Mouse (Mus musculus) c-Kit-positive CD71-negative TER-119-negative erythroid progenitor cells, embryonic 14.5 days (primary cell): ENCODE results near the gene Gsdma3.
"Not testable (repeated sequence)": the region's sequence is repeated elsewhere in the genome, so short reads cannot be mapped to it uniquely, and the experiment has no call there.

Source experiments
- DNase-seq: peaks from one replicate; pipeline ENCODE4 v3.0.0-alpha.2; 2013; ENCODE audit warnings: low read depth

Gene Gsdma3

GRCm38 (mm10) chr11:98595955-98596354 is 30.2 kb upstream of the Gsdma3 start:
- no peak for DNase-seq

- DNase-seq, result peak; percentile 78
Observed at GRCm38 (mm10) chr11:98597363-98597762, 28.8 kb upstream of the Gsdma3 start.

GRCm38 (mm10) chr11:98597991-98598390 is 28.2 kb upstream of the Gsdma3 start, which contains the start of gene Lrrc3c:
Gene Lrrc3c (plus strand): TSS chr11:98598291.
- DNase-seq, result no peak

GRCm38 (mm10) chr11:98598851-98599290 is 27.3 kb upstream of the Gsdma3 start:
- DNase-seq, result no peak

GRCm38 (mm10) chr11:98599291-98599690 is 26.9 kb upstream of the Gsdma3 start:
- no peak for DNase-seq

GRCm38 (mm10) chr11:98602090-98602690 is 24.0 kb upstream of the Gsdma3 start:
- no peak for DNase-seq

- no peak for DNase-seq
Observed at GRCm38 (mm10) chr11:98603953-98604352, 22.2 kb upstream of the Gsdma3 start.

- DNase-seq, result not testable (repeated sequence)
Observed at GRCm38 (mm10) chr11:98604911-98605310, 21.2 kb upstream of the Gsdma3 start.

- no peak for DNase-seq
Observed at GRCm38 (mm10) chr11:98606763-98607162, 19.4 kb upstream of the Gsdma3 start.

- DNase-seq, result no peak
Observed at GRCm38 (mm10) chr11:98620791-98621190, 5.4 kb upstream of the Gsdma3 start.

GRCm38 (mm10) chr11:98623981-98624380 is 2.2 kb upstream of the Gsdma3 start:
- DNase-seq, result not testable (repeated sequence)

GRCm38 (mm10) chr11:98624381-98624780 is 1.8 kb upstream of the Gsdma3 start:
- DNase-seq, result not testable (repeated sequence)

GRCm38 (mm10) chr11:98628706-98629105 is 2.5 kb downstream of the Gsdma3 start:
- no peak for DNase-seq

GRCm38 (mm10) chr11:98630646-98631045 is 4.5 kb downstream of the Gsdma3 start:
- no peak for DNase-seq

GRCm38 (mm10) chr11:98635312-98635970 is 9.3 kb downstream of the Gsdma3 start:
- DNase-seq, result peak; percentile 18

GRCm38 (mm10) chr11:98637501-98637900 is 11.3 kb downstream of the Gsdma3 start:
- no peak for DNase-seq

GRCm38 (mm10) chr11:98640091-98640490 is 13.9 kb downstream of the Gsdma3 start:
- DNase-seq, result no peak

GRCm38 (mm10) chr11:98644757-98645156 is 18.6 kb downstream of the Gsdma3 start:
- no peak for DNase-seq

- no peak for DNase-seq
Observed at GRCm38 (mm10) chr11:98645946-98646345, 19.8 kb downstream of the Gsdma3 start.

- no peak for DNase-seq
Observed at GRCm38 (mm10) chr11:98646459-98646858, 20.3 kb downstream of the Gsdma3 start, which contains the start of gene Gsdma2. Gene Gsdma2 (plus strand): TSS chr11:98646759.

- DNase-seq, result peak; percentile 24
Observed at GRCm38 (mm10) chr11:98655076-98655475, 28.9 kb downstream of the Gsdma3 start.

- DNase-seq, result peak; percentile 51
Observed at GRCm38 (mm10) chr11:98660517-98660916, 34.4 kb downstream of the Gsdma3 start.

GRCm38 (mm10) chr11:98664091-98664490 is 37.9 kb downstream of the Gsdma3 start, which contains the start of gene Gsdma:
Gene Gsdma (plus strand): TSS chr11:98664351.
- DNase-seq, result no peak
